Mouse (Mus musculus) Muller cell, postnatal 12 days (primary cell): ENCODE measurements around the gene Sfxn5.

Experiments
- DNase-seq: peaks from one replicate; pipeline ENCODE4 v3.0.0-alpha.2; 2015; ENCODE audit errors: inconsistent ontology term

Gene Sfxn5

GRCm38 (mm10) chr6:85191751-85192440, 141.3 kb downstream of the Sfxn5 start:
- DNase-seq = no peak

GRCm38 (mm10) chr6:85190671-85191070, 142.6 kb downstream of the Sfxn5 start:
- DNase-seq = no peak

GRCm38 (mm10) chr6:85189911-85190591, 143.2 kb downstream of the Sfxn5 start:
- DNase-seq = peak; percentile 60

- no peak for DNase-seq
Measured at GRCm38 (mm10) chr6:85189361-85189760, 143.9 kb downstream of the Sfxn5 start.

GRCm38 (mm10) chr6:85188256-85189110, 144.7 kb downstream of the Sfxn5 start:
- no peak for DNase-seq

GRCm38 (mm10) chr6:85187340-85188211, 145.6 kb downstream of the Sfxn5 start, which contains the start of gene Emx1:
Emx1 (plus strand) TSS chr6:85187438.
- DNase-seq = peak; percentile 30

GRCm38 (mm10) chr6:85186744-85187059, 146.5 kb downstream of the Sfxn5 start:
- no peak for DNase-seq

GRCm38 (mm10) chr6:85186033-85186743, 147.0 kb downstream of the Sfxn5 start:
- no peak for DNase-seq

- no peak for DNase-seq
Measured at GRCm38 (mm10) chr6:85183951-85184350, 149.3 kb downstream of the Sfxn5 start.

- no peak for DNase-seq
Measured at GRCm38 (mm10) chr6:85180036-85180435, 153.2 kb downstream of the Sfxn5 start.

GRCm38 (mm10) chr6:85179569-85179968, 153.7 kb downstream of the Sfxn5 start:
- DNase-seq = no peak

GRCm38 (mm10) chr6:85165440-85165921, 167.7 kb downstream of the Sfxn5 start:
- no peak for DNase-seq
